Mouse (Mus musculus) ovary, postnatal 10 days (tissue): ENCODE measurements at regions not wholly inside any gene's neighbourhood (a gene's known extent, or its start where the extent isn't known, plus 50 kb on each side); places are given as distances from the start of the nearest gene placed in this dataset.

Experiments
- DNase-seq: peaks from one replicate; pipeline ENCODE4 v3.0.0; 2022; ENCODE audit warnings: low spot score

DNA sequence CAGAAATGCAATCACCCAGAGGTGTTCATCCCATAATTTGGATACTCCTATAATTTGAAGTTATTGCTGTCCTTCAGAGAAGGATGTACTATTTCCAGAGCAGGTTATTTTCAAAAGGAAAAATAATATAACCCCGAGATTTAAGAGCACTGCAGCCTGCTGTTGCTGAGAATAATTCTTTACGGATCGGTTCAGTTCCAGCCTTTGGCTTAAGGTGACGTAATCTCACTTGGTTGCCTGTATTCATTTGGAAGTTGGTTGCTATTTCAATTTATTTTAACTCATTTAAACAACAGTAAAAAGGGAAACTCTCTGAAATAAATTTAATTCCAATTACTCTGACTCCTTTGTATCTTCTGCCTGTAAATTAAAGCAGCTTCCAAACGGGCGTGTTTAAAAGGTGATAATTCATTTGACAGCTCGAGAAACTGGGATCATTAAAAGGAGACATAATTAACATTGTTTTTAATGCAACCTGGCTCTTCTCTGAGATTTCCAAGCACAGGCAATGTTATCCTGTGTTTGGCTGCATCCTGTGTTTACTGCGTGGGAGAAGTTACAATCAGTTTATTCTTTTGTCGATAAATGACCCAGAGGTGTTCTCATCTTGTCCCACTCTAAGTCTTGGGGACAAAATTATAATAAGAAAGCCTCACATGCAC is 568.5 kb downstream of the Gm16223 start:
- DNase-seq, result no peak

DNA sequence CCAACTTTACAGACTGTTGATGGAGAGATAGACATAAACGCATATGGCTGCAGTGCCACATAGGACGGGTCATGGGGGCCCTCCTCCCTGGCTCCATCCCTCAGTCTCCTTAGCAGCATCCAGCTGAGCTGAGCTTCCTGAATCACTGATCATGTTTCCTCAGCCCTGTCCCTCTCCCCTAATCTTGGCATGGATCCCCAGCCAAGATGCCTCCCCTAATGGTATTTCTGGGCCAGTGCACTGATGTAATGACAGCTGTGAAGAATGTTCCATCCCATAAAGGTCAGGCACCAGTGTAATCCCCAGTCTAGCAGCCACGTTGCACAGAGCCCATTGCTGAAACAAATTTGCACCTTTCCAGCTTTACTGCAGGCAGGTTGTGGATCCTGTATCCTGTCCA is 576.5 kb upstream of the Cpeb2 start:
- DNase-seq, result no peak

DNA sequence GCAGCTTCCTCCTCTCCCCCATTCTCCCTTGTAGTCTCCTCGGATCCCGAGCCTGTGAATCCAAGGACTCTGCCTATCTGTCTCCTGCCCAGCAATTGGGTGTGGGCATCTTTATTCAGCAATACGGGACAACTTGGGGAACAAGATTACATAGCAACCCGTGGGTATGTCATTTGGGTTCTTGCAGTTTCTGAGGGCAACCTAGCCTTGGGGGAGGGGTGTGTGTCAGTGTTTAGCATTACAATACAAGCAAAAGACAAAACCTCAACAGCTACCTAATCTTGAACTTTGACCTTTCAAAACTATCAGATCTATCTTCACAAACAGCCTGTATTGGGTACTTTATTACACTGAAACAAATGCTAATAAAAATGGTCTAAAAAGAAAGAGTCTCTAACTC is 573.0 kb upstream of the Cpeb2 start:
- DNase-seq, result no peak

DNA sequence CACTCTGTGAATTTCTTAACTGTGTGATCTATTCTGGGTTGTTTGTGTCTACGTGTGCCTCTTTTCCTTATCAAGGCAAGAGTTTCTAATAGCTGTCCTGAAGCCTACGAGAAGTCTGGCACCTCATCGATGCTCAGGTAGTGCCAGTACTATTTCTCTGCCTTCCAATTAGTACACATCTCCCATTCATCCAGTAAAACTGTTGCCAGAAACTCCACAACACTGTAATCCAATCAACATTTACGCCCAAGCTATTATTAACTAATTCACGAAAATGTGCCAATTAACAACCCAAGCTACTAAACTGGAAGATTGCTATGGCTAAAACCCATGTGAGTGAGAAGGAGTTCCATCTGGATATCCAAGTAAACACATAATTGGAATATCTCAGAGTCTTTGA is 553.4 kb upstream of the Cpeb2 start:
- no peak for DNase-seq

DNA sequence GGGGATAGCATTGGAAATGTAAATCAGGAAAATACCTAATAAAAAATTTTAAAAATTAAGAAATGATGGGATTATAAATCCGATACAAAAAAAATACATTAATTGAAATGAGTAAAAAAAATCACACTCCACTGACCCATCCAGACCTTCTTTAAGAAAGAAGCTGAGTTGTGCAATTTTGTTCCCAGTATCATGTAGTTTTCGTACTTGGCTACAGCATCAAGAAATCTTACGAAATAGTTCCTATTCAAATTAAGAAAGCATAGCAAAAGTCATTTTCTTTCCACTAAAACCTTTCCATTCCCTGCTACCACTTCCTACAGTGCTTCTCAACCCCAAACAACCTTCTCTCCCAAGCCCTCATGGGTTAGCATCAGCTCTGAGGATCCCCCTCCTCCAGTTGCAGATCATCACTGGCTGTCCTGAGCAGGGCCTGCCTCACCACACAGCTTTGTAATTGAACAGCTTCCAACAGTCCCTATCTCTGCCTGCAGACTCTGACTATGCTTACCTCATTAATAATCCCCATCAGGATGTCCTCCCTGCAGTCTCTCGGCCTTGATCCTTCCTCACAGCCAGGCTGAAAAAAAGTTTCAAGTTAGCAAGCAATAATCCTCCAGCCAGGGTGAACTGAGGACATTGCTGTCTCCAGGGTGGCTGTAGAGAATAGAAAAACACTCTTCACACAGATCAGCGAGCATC is 547.5 kb upstream of the Cpeb2 start:
- peak; percentile 6 for DNase-seq

DNA sequence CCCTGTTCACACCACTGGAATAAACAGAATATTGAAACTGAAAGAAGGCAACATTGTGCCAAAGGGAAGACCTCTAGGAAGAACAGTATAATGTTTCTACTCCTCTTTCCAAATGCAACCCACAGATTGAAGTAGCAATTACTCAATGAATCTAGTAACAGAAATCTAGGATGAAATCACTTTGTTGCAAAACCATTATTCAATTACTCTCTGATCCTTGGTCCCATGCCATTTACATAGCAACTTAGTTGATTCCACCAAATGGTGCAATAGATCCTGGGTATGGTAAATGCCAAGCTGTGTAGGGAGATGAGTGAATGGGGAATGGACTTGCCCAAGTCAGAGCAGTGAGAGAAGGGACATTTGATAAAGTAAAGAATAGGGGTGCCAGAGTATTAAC is 545.8 kb upstream of the Cpeb2 start:
- DNase-seq, result no peak
